Mouse (Mus musculus): ENCODE results near the gene Hps4. TPM values are rescaled to one million over a fixed set of nuclear protein-coding genes. Genes with fewer than 3 reads are reported as not detected.

The Hps4 gene
- polyA plus RNA-seq (2012; rRNA removed), result 36.9 and 45.9 TPM in 2 replicates

- peaks cover 5% of the 10 kb centered on the region; the same call in 1 of the 2 replicates for H3K4me1 ChIP-seq (ENCODE audit: control insufficient read depth, insufficient read depth, insufficient read length)
- TF ChIP-seq CTCF (IDR thresholded peaks at IDR 0.05; ENCODE audit: extremely low read depth, insufficient read depth, insufficient read length, insufficient replicate concordance) (no peak), POLR2A (IDR thresholded peaks at IDR 0.05; ENCODE audit: low read depth, low read length) (no peak)
- DNase-seq (ENCODE audit: low read depth in 1 of 2, low spot score in 2 of 2), result peak; percentile 69 to 75
- H3K27ac ChIP-seq (ENCODE audit: insufficient read depth, low read length), result peak within 1 kb of the TSS; percentile 45
- peak within 1 kb of the TSS; percentile 77 for H3K4me3 ChIP-seq (ENCODE audit: extremely low read depth, insufficient read depth, insufficient read length)
- no peaks in the 10 kb centered on the region for H3K27me3 ChIP-seq (ENCODE audit: control insufficient read depth, insufficient read depth, low read length)
- 2% methylated on average over 61 of the region's 64 CpGs for WGBS
- peaks cover 10% of the 10 kb centered on the region for H3K36me3 ChIP-seq (ENCODE audit: control insufficient read depth, insufficient read depth, low read length)
Observed at GRCm38 (mm10) chr5:112342463-112343204, at the start of gene Hps4, which contains the start of gene Srrd. TSS of gene Hps4 (plus strand) at chr5:112343083. TSS of gene Srrd (minus strand) at chr5:112343040.

- H3K27ac ChIP-seq (ENCODE audit: insufficient read depth, low read length), result no peak overlapping the region
- no peaks in the 10 kb centered on the region for H3K36me3 ChIP-seq (ENCODE audit: control insufficient read depth, insufficient read depth, low read length)
- H3K27me3 ChIP-seq (ENCODE audit: control insufficient read depth, insufficient read depth, low read length), result no peaks in the 10 kb centered on the region
- TF ChIP-seq POLR2A (IDR thresholded peaks at IDR 0.05; ENCODE audit: low read depth, low read length) (no peak), CTCF (IDR thresholded peaks at IDR 0.05; ENCODE audit: extremely low read depth, insufficient read depth, insufficient read length, insufficient replicate concordance) (no peak)
- WGBS, result 84% methylated on average over 2 of the region's 2 CpGs
- no peak overlapping the region for H3K4me3 ChIP-seq (ENCODE audit: extremely low read depth, insufficient read depth, insufficient read length)
- DNase-seq (ENCODE audit: low read depth in 1 of 2, low spot score in 2 of 2), result no peak
- H3K4me1 ChIP-seq (ENCODE audit: control insufficient read depth, insufficient read depth, insufficient read length), result peaks cover 55% of the 10 kb centered on the region
Observed at GRCm38 (mm10) chr5:112293800-112294199, 49.1 kb upstream of the Hps4 start.

- DNase-seq (ENCODE audit: low read depth in 1 of 2, low spot score in 2 of 2), result no peak
- no peaks in the 10 kb centered on the region for H3K36me3 ChIP-seq (ENCODE audit: control insufficient read depth, insufficient read depth, low read length)
- 89% methylated on average over 4 of the region's 4 CpGs for WGBS
- H3K4me1 ChIP-seq (ENCODE audit: control insufficient read depth, insufficient read depth, insufficient read length), result peaks cover 62% of the 10 kb centered on the region
- no peak overlapping the region for H3K4me3 ChIP-seq (ENCODE audit: extremely low read depth, insufficient read depth, insufficient read length)
- no peak overlapping the region for H3K27ac ChIP-seq (ENCODE audit: insufficient read depth, low read length)
- TF ChIP-seq POLR2A (IDR thresholded peaks at IDR 0.05; ENCODE audit: low read depth, low read length) (no peak), CTCF (IDR thresholded peaks at IDR 0.05; ENCODE audit: extremely low read depth, insufficient read depth, insufficient read length, insufficient replicate concordance) (no peak)
- no peaks in the 10 kb centered on the region for H3K27me3 ChIP-seq (ENCODE audit: control insufficient read depth, insufficient read depth, low read length)
Observed at GRCm38 (mm10) chr5:112294696-112295095, 48.2 kb upstream of the Hps4 start.

- no peaks in the 10 kb centered on the region for H3K27me3 ChIP-seq (ENCODE audit: control insufficient read depth, insufficient read depth, low read length)
- no peaks in the 10 kb centered on the region for H3K36me3 ChIP-seq (ENCODE audit: control insufficient read depth, insufficient read depth, low read length)
- whole genome bisulfite sequencing, result 76% methylated on average over 8 of the region's 8 CpGs
- no peak for DNase-seq (ENCODE audit: low read depth in 1 of 2, low spot score in 2 of 2)
- no peak overlapping the region for H3K4me3 ChIP-seq (ENCODE audit: extremely low read depth, insufficient read depth, insufficient read length)
- no peak for TF ChIP-seq CTCF (IDR thresholded peaks at IDR 0.05; ENCODE audit: extremely low read depth, insufficient read depth, insufficient read length, insufficient replicate concordance)
- TF ChIP-seq POLR2A (IDR thresholded peaks at IDR 0.05; ENCODE audit: low read depth, low read length), result no peak
- H3K4me1 ChIP-seq (ENCODE audit: control insufficient read depth, insufficient read depth, insufficient read length), result peaks cover 66% of the 10 kb centered on the region
- H3K27ac ChIP-seq (ENCODE audit: insufficient read depth, low read length), result no peak overlapping the region
Observed at GRCm38 (mm10) chr5:112295162-112295561, 47.7 kb upstream of the Hps4 start.

GRCm38 (mm10) chr5:112295564-112295963, 47.3 kb upstream of the Hps4 start:
- TF ChIP-seq POLR2A (IDR thresholded peaks at IDR 0.05; ENCODE audit: low read depth, low read length), result no peak
- no peak for TF ChIP-seq CTCF (IDR thresholded peaks at IDR 0.05; ENCODE audit: extremely low read depth, insufficient read depth, insufficient read length, insufficient replicate concordance)
- Histone ChIP-seq H3K4me1 (ENCODE audit: control insufficient read depth, insufficient read depth, insufficient read length) (peaks cover 68% of the 10 kb centered on the region), H3K27ac (ENCODE audit: insufficient read depth, low read length) (no peak overlapping the region), H3K4me3 (ENCODE audit: extremely low read depth, insufficient read depth, insufficient read length) (no peak overlapping the region), H3K36me3 (ENCODE audit: control insufficient read depth, insufficient read depth, low read length) (no peaks in the 10 kb centered on the region), H3K27me3 (ENCODE audit: control insufficient read depth, insufficient read depth, low read length) (no peaks in the 10 kb centered on the region)
- DNase-seq (ENCODE audit: low read depth in 1 of 2, low spot score in 2 of 2), result no peak
- WGBS, result 86% methylated on average over 8 of the region's 8 CpGs

GRCm38 (mm10) chr5:112296404-112297181, 46.3 kb upstream of the Hps4 start:
- peak overlapping the region; percentile 65 for H3K27ac ChIP-seq (ENCODE audit: insufficient read depth, low read length)
- no peaks in the 10 kb centered on the region for H3K27me3 ChIP-seq (ENCODE audit: control insufficient read depth, insufficient read depth, low read length)
- no peaks in the 10 kb centered on the region for H3K36me3 ChIP-seq (ENCODE audit: control insufficient read depth, insufficient read depth, low read length)
- TF ChIP-seq CTCF (IDR thresholded peaks at IDR 0.05; ENCODE audit: extremely low read depth, insufficient read depth, insufficient read length, insufficient replicate concordance), result no peak
- TF ChIP-seq POLR2A (IDR thresholded peaks at IDR 0.05; ENCODE audit: low read depth, low read length), result no peak
- 37% methylated on average over 6 of the region's 6 CpGs for WGBS
- peaks cover 65% of the 10 kb centered on the region for H3K4me1 ChIP-seq (ENCODE audit: control insufficient read depth, insufficient read depth, insufficient read length)
- no peak for DNase-seq (ENCODE audit: low read depth in 1 of 2, low spot score in 2 of 2)
- H3K4me3 ChIP-seq (ENCODE audit: extremely low read depth, insufficient read depth, insufficient read length), result no peak overlapping the region

All from spleen, adult 2 months (tissue).